Mouse (Mus musculus): ENCODE measurements around the gene Hist2h2ab. TPM values are rescaled to one million over a fixed set of nuclear protein-coding genes. Genes with fewer than 3 reads are reported as not detected.
A peak's percentile ranks its signal among the peaks of the same experiment; 100 is the strongest.

Gene Hist2h2ab
- polyA plus RNA-seq, 1 experiment = not detected

GRCm38 (mm10) chr3:96262216-96262875 is 42.7 kb downstream of the Hist2h2ab start:
- H3K79me2 ChIP-seq (ENCODE audit: control insufficient read depth, insufficient read depth) = no peaks in the 10 kb centered on the region
- H3K4me3 ChIP-seq = peak overlapping the region; percentile 47
- H3K4me2 ChIP-seq (ENCODE audit: low read depth) = peak overlapping the region; percentile 87
- H3K36me3 ChIP-seq (ENCODE audit: control insufficient read depth, insufficient read depth) = no peaks in the 10 kb centered on the region
- H3K27me3 ChIP-seq (ENCODE audit: control insufficient read depth, insufficient read depth, insufficient read length) = no peaks in the 10 kb centered on the region
- TF ChIP-seq POLR2AphosphoS2 (IDR thresholded peaks at IDR 0.05; ENCODE audit: insufficient read length, low read depth) (peak; percentile 82), POLR2A (IDR thresholded peaks at IDR 0.05; ENCODE audit: insufficient read length, low read depth) (peak; percentile 65), TCF12 (IDR thresholded peaks at IDR 0.05; ENCODE audit: insufficient read depth, poor library complexity, severe bottlenecking) (no peak)
- peak overlapping the region; percentile 62 for H3ac ChIP-seq (ENCODE audit: control insufficient read depth, insufficient read length)

GRCm38 (mm10) chr3:96262979-96263550 is 43.4 kb downstream of the Hist2h2ab start, which contains the start of gene Hist2h4:
Gene Hist2h4 (minus strand): TSS chr3:96263311.
- H3K4me2 ChIP-seq (ENCODE audit: low read depth) = peak within 1 kb of the TSS; percentile 87
- TF ChIP-seq SRF (IDR thresholded peaks at IDR 0.05; ENCODE audit: control insufficient read depth, insufficient read length, low read depth) (peak; percentile 42), CEBPB (IDR thresholded peaks at IDR 0.05; ENCODE audit: insufficient read depth, poor library complexity, severe bottlenecking) (peak; percentile 96), POLR2A (IDR thresholded peaks at IDR 0.05; ENCODE audit: insufficient read length, low read depth) (peak; percentile 94), MYOD1 (IDR thresholded peaks at IDR 0.05; ENCODE audit: control insufficient read depth in 1 of 3, insufficient read length in 2 of 3, low read depth in 2 of 3) (peak in 2 of 3 experiments; percentile 32 to 38), USF1 (IDR thresholded peaks at IDR 0.05; ENCODE audit: low read depth) (no peak), MAX (IDR thresholded peaks at IDR 0.05; ENCODE audit: low read depth) (no peak), TCF3 (IDR thresholded peaks at IDR 0.05; ENCODE audit: insufficient read length, low read depth) (no peak), TCF12 (IDR thresholded peaks at IDR 0.05; ENCODE audit: insufficient read depth, poor library complexity, severe bottlenecking) (no peak), REST (IDR thresholded peaks at IDR 0.05; ENCODE audit: insufficient read depth, insufficient read length) (peak; percentile 26), POLR2AphosphoS2 (IDR thresholded peaks at IDR 0.05; ENCODE audit: insufficient read length, low read depth) (peak; percentile 100), MYOG (IDR thresholded peaks at IDR 0.05; ENCODE audit: control insufficient read depth in 1 of 3, insufficient read depth in 1 of 3, insufficient read length in 2 of 3, low read depth in 2 of 3) (peak; percentile 19 to 43 (median 37)), E2F4 (IDR thresholded peaks at IDR 0.05; ENCODE audit: insufficient read depth) (peak; percentile 93)

GRCm38 (mm10) chr3:96263558-96264403 is 44.1 kb downstream of the Hist2h2ab start:
- no peaks in the 10 kb centered on the region for H3K36me3 ChIP-seq (ENCODE audit: control insufficient read depth, insufficient read depth)
- peak overlapping the region; percentile 47 for H3K4me3 ChIP-seq
- H3K4me2 ChIP-seq (ENCODE audit: low read depth) = peak overlapping the region; percentile 85
- H3K79me2 ChIP-seq (ENCODE audit: control insufficient read depth, insufficient read depth) = no peaks in the 10 kb centered on the region
- H3ac ChIP-seq (ENCODE audit: control insufficient read depth, insufficient read length) = peak overlapping the region; percentile 62
- H3K27me3 ChIP-seq (ENCODE audit: control insufficient read depth, insufficient read depth, insufficient read length) = no peaks in the 10 kb centered on the region
- no peak for TF ChIP-seq USF1 (IDR thresholded peaks at IDR 0.05; ENCODE audit: low read depth)
- no peak for TF ChIP-seq MAX (IDR thresholded peaks at IDR 0.05; ENCODE audit: low read depth)
- no peak for TF ChIP-seq POLR2A (IDR thresholded peaks at IDR 0.05; ENCODE audit: insufficient read length, low read depth)
- TF ChIP-seq E2F4 (IDR thresholded peaks at IDR 0.05; ENCODE audit: insufficient read depth) = no peak
- no peak for TF ChIP-seq MYOG (IDR thresholded peaks at IDR 0.05; ENCODE audit: control insufficient read depth in 1 of 3, insufficient read depth in 1 of 3, insufficient read length in 2 of 3, low read depth in 2 of 3)
- TF ChIP-seq TCF3 (IDR thresholded peaks at IDR 0.05; ENCODE audit: insufficient read length, low read depth) = no peak
- no peak for TF ChIP-seq REST (IDR thresholded peaks at IDR 0.05; ENCODE audit: insufficient read depth, insufficient read length)
- no peak for TF ChIP-seq TCF12 (IDR thresholded peaks at IDR 0.05; ENCODE audit: insufficient read depth, poor library complexity, severe bottlenecking)
- no peak for TF ChIP-seq SRF (IDR thresholded peaks at IDR 0.05; ENCODE audit: control insufficient read depth, insufficient read length, low read depth)
- no peak for TF ChIP-seq CEBPB (IDR thresholded peaks at IDR 0.05; ENCODE audit: insufficient read depth, poor library complexity, severe bottlenecking)
- no peak for TF ChIP-seq POLR2AphosphoS2 (IDR thresholded peaks at IDR 0.05; ENCODE audit: insufficient read length, low read depth)

More at GRCm38 (mm10) chr3:96262979-96263550, 43.4 kb downstream of the Hist2h2ab start, which contains the start of gene Hist2h4:
- no peaks in the 10 kb centered on the region for H3K79me2 ChIP-seq (ENCODE audit: control insufficient read depth, insufficient read depth)
- no peaks in the 10 kb centered on the region for H3K27me3 ChIP-seq (ENCODE audit: control insufficient read depth, insufficient read depth, insufficient read length)
- H3K4me3 ChIP-seq = peak within 1 kb of the TSS; percentile 47
- peak within 1 kb of the TSS; percentile 62 for H3ac ChIP-seq (ENCODE audit: control insufficient read depth, insufficient read length)
- H3K36me3 ChIP-seq (ENCODE audit: control insufficient read depth, insufficient read depth) = no peaks in the 10 kb centered on the region

GRCm38 (mm10) chr3:96264404-96264949 is 44.8 kb downstream of the Hist2h2ab start:
- Histone ChIP-seq H3K4me3 (peak overlapping the region; percentile 47), H3ac (ENCODE audit: control insufficient read depth, insufficient read length) (no peak overlapping the region)
- TF ChIP-seq MYOD1 (IDR thresholded peaks at IDR 0.05; ENCODE audit: control insufficient read depth in 1 of 3, insufficient read length in 2 of 3, low read depth in 2 of 3) (no peak), POLR2AphosphoS2 (IDR thresholded peaks at IDR 0.05; ENCODE audit: insufficient read length, low read depth) (no peak), REST (IDR thresholded peaks at IDR 0.05; ENCODE audit: insufficient read depth, insufficient read length) (no peak), MYOG (IDR thresholded peaks at IDR 0.05; ENCODE audit: control insufficient read depth in 1 of 3, insufficient read depth in 1 of 3, insufficient read length in 2 of 3, low read depth in 2 of 3) (no peak), CEBPB (IDR thresholded peaks at IDR 0.05; ENCODE audit: insufficient read depth, poor library complexity, severe bottlenecking) (no peak), USF1 (IDR thresholded peaks at IDR 0.05; ENCODE audit: low read depth) (no peak), E2F4 (IDR thresholded peaks at IDR 0.05; ENCODE audit: insufficient read depth) (no peak), TCF3 (IDR thresholded peaks at IDR 0.05; ENCODE audit: insufficient read length, low read depth) (no peak), MAX (IDR thresholded peaks at IDR 0.05; ENCODE audit: low read depth) (no peak), TCF12 (IDR thresholded peaks at IDR 0.05; ENCODE audit: insufficient read depth, poor library complexity, severe bottlenecking) (no peak), POLR2A (IDR thresholded peaks at IDR 0.05; ENCODE audit: insufficient read length, low read depth) (no peak), SRF (IDR thresholded peaks at IDR 0.05; ENCODE audit: control insufficient read depth, insufficient read length, low read depth) (no peak)

More at GRCm38 (mm10) chr3:96264404-96264949, 44.8 kb downstream of the Hist2h2ab start:
- Histone ChIP-seq H3K27me3 (ENCODE audit: control insufficient read depth, insufficient read depth, insufficient read length) (no peaks in the 10 kb centered on the region), H3K79me2 (ENCODE audit: control insufficient read depth, insufficient read depth) (no peaks in the 10 kb centered on the region), H3K4me2 (ENCODE audit: low read depth) (peak overlapping the region; percentile 85), H3K36me3 (ENCODE audit: control insufficient read depth, insufficient read depth) (no peaks in the 10 kb centered on the region)
